Mouse (Mus musculus): Measurements from ENCODE around the gene Nf1. TPM values are rescaled to one million over a fixed set of nuclear protein-coding genes. Genes with fewer than 3 reads are reported as not detected.

The Nf1 gene
- total RNA-seq, 2 experiments from 2014 or later = 15.8 to 17.4 TPM

GRCm38 (mm10) chr11:79589317-79590075 is 250.0 kb downstream of the Nf1 start:
- no peak for DNase-seq

DNA sequence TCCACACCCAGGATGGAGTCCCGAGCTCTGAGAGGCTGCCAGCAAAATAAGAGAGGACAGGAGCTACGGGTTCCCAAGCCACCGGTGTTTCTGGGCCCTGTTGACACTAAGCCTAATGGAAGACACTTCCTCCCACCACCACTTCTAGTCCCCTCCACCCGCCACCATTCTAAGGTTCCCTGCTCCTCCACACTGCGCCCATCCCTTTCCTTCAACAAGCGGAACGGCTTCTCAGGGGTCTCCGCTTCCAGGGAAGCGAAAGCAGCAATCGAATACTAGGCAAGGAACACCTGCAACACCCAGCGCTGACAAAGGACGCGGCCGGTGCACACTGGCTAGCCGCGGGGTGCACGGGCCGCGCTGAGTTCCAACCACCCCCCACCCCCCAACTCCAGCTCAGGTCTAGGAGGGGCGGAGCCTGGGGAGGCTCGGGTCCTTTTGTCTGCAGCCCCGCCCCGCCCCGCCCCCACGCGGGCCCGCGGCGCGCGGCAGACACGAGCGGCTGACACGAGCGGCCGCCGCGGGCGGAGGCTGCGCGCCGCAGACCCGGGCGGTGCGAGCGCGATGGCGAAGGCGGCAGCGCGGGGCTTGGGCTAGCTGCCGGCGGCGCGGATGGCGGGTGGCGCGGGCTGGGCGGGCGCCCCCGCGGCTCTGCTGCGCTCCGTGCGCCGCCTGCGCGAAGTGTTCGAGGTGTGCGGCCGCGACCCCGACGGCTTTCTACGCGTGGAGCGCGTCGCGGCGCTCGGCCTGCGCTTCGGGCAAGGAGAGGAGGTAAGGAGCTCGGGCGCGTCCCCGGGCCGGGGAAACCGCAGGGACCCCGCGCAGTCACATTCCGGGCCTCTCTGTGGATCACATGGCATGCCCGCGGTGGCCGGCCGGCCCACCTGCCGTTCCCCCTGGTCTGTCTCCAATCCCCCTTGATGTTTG is 251.4 kb downstream of the Nf1 start, which contains the start of gene Rab11fip4:
TSS of gene Rab11fip4 (plus strand) at position 549 of the 927 bp plus-strand sequence.
- DNase-seq = no peak

DNA sequence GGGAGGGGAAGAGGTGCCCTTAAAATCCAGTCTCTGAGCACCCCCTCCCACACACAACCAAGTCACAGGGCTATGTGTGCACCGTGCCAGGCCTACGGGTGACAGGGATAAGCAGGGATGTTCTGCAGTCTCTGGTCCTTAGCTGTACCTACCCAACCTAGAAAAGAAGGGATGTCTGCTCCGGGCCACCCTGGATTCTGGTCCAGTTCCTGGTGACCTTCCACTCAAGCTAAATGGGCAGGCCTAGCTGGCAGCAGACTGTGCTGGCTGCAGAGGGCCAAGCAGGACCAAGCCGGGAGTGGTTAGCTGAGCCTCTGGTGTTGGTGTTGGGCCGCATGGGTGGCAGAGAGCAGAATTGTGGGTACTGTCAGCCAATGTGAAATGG is 252.1 kb downstream of the Nf1 start:
- no peak for DNase-seq

- DNase-seq = no peak
These were observed 254.0 kb downstream of the Nf1 start for GRCm38 (mm10) chr11:79593495-79593894.

- no peak for DNase-seq
These were observed 271.0 kb downstream of the Nf1 start for GRCm38 (mm10) chr11:79610454-79610853.

DNA sequence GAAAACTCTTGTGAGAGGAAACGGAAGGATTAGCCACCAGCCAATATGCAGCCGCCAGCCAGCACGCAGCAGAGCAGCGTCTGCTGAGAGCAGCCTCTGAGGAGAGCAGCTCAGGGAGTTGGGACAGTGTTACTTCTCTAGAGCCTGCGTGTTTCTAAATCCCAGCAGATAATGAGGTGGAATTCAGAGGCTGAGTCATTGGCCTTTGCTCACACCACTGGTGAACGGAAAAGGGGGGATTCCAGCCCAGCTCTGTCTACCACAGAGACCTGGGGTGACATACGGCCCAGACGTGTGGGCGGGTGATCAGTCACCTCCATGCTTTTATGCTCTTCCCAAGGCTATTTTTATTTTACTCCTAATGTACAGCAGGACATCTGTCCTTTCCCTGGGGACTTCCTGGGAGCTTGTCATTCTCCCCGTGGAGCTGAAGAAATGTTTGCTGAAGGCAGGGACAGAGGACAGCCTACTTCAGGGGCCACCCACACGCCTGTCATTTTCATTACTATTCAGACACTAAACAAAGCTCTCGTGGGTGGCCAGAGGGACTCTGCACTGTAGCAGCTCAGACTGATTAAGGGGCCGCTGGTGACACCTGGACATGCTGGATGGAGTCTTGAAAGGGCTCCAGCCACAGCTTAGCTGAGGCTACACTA is 271.6 kb downstream of the Nf1 start:
- no peak for DNase-seq

DNA sequence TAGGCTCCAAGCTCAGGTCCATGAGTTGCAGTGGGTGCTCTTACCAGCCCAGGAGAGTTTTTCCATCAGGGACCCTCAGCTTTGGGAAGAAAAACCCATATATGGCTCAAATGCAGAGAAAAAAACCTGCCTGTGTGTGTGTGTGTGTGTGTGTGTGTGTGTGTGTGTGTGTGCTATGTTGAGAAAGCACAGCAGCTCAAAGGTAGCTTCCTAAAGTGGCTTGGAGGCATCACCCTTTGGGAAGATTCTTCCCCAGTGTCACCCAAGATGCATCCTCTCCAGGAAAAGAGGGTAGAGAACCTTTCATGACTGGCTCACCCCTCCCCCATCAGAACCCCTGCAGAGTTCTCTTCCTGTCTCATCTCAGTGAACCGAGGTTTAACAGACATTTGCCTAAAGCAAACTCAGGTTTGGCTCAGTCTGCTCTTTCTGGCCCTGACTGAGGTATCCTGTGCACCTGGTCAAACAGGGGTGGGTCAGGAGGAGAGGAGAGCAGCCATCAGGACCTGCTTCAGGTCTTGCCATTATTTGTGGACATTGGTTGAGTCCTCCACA is 272.6 kb downstream of the Nf1 start:
- DNase-seq = no peak

- DNase-seq = no peak
These were observed 273.6 kb downstream of the Nf1 start for GRCm38 (mm10) chr11:79613084-79613483.

DNA sequence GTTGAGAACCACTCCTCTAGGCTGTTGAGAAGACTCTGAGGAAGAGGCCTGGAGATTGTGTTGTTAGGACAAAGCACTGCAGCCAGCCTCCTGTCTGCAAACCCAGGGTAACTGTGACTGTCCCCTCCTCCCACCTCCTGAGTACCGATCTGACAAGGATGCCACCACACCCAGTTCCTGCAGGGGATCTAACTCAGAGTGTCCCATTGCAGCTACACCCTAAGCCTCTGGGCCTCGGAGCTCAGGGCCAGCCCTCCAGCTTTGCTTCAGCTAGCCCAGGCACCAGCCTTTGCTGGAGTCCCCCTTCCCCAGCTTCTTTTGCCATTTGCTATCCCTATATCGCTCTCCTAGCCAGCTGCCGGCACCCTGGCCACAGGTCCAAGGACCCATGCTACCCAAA is 274.2 kb downstream of the Nf1 start:
- DNase-seq = no peak

- DNase-seq = no peak
These were observed 275.4 kb downstream of the Nf1 start for GRCm38 (mm10) chr11:79614880-79615279.

- peak; percentile 30 for DNase-seq
These were observed 276.4 kb downstream of the Nf1 start for GRCm38 (mm10) chr11:79615871-79616270.

DNA sequence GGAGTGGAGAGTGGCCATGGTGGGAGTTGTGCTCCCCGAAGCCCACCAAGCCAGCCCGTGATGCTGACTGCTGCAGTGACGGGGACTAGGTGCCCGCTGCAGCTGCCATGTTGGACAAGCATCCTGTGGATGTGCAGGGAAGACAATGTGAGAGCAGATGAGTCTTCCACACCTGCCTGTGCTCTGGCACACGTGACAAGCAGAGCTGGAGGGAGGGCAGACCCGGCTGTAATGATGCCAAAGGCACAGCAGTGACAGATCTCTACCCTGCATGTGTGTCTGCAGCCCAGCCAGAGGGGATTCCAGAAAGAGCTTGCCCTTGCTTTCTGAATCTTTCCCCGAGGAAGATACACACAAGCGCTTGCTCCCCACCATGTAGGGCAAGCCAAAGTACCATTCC is 278.5 kb downstream of the Nf1 start:
- DNase-seq = no peak

- DNase-seq = no peak
These were observed 283.5 kb downstream of the Nf1 start for GRCm38 (mm10) chr11:79623029-79623428.

DNA sequence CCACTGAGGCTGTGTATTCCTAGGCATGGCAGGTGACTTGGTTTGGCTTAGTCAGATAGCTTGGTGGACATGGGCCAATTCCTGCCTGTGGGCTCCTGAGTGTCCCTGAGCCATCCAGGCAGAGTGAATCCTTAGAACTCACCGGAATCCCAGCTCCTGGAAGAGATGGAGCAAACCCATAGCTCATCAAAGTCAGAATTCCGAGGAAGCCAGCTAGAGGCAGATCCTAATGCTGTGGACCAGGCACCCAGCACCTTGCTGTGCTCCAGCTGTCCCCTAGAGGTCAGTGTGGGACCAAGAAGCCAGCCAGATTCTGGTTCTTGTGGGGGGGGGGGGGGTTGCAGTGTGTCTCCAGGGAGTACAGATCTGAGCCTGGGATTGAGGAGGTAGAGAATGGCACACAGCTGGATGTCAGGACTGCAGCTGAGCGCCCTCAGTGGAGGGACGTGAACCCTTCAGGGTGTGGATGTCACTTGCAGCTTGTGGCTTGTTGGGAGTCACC is 285.4 kb downstream of the Nf1 start:
- peak; percentile 46 for DNase-seq

- DNase-seq = no peak
These were observed 289.2 kb downstream of the Nf1 start for GRCm38 (mm10) chr11:79628716-79629115.

DNA sequence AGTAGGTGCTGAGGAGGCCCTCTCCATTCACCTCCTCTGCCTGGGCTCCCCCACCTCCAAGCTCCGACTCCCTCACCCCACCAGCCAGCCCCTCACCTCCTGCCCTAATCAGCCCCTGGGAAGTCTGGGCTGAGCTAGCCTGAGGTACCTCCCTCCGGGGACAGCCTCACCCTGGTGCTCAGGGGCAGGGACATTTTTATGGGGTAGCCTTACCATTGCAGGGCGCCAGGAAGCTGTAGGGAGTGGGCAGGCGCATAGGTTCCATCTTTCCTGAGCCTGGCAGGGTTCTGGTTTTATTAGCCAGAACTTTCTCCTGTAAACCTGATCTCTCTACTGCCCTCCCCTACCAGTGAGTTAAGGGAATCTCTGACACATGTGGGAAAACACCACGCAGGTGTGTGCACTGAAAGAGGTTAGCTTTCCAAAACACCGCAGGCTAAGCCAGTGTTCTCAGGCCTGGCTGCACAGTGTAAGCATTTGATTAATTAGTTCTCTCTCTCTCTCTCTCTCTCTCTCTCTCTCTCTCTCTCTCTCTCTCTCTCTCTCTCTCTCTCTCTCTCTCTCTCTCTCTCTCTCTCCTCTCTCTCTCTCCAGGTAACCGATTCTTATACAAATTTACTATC is 290.4 kb downstream of the Nf1 start:
- no peak for DNase-seq

- DNase-seq = no peak
These were observed 291.0 kb downstream of the Nf1 start for GRCm38 (mm10) chr11:79630521-79630920.

All from gastrocnemius, postnatal 25 days (tissue).